Mouse (Mus musculus) lung, embryonic 15.5 days (tissue): Measurements from ENCODE around the gene Gfod2. TPM values are rescaled to one million over a fixed set of nuclear protein-coding genes. Genes with fewer than 3 reads are reported as not detected.
A peak's percentile ranks its signal among the peaks of the same experiment; 100 is the strongest.

Experiments
- ATAC-seq: fragments of 200-750 bp; cut with Nextera tagmentation; 2 replicates; pipeline ENCODE4 v1.8.0; 2017; ENCODE audit warnings: moderate number of reproducible peaks, borderline replicate concordance; ENCODE audit not compliant: low FRiP score, low TSS enrichment; ENCODE audit errors: extremely low read depth
- H3K27ac ChIP-seq: fragments of 300-500 bp; sonication (generic); 2 replicates; pipeline ENCODE4 v1.5.1; 2015; ENCODE audit warnings: moderate library complexity, mild to moderate bottlenecking, inconsistent platforms
- H3K27me3 ChIP-seq: fragments of 300-500 bp; sonication (generic); 2 replicates; pipeline ENCODE4 v1.6.1; 2015; ENCODE audit warnings: inconsistent platforms
- H3K36me3 ChIP-seq: fragments of 300-500 bp; sonication (generic); 2 replicates; pipeline ENCODE4 v1.6.1; 2015; ENCODE audit warnings: inconsistent platforms
- H3K4me1 ChIP-seq: fragments of 300-500 bp; sonication (generic); 2 replicates; pipeline ENCODE4 v1.6.1; 2015; ENCODE audit warnings: inconsistent platforms
- H3K4me2 ChIP-seq: fragments of 300-500 bp; sonication (generic); 2 replicates; pipeline ENCODE4 v1.6.1; 2015; ENCODE audit warnings: inconsistent platforms, mild to moderate bottlenecking, moderate library complexity
- H3K4me3 ChIP-seq: fragments of 300-500 bp; sonication (generic); 2 replicates; pipeline ENCODE4 v1.5.1; 2015; ENCODE audit warnings: mild to moderate bottlenecking, inconsistent platforms
- H3K9ac ChIP-seq: fragments of 300-500 bp; sonication (generic); 2 replicates; pipeline ENCODE4 v1.6.1; 2015; ENCODE audit warnings: inconsistent platforms
- H3K9me3 ChIP-seq: fragments of 300-500 bp; sonication (generic); 2 replicates; pipeline ENCODE4 v1.6.1; 2016; ENCODE audit warnings: inconsistent platforms
- WGBS: fragments of 180-500 bp; shearing (Covaris S2); methylation state at CpG from one replicate; pipeline ENCODE4 v1.1.7; 2015; 5-methylcytosine and 5-hydroxymethylcytosine counted together
- polyA plus RNA-seq: library from polyadenylated mRNA; unstranded; fragments of >200 nt; fragmentation: Nextera tagmentation; extraction: Ambion mirVana; gene quantifications from 2 replicates; pipeline ENCODE4 v1.2.1, GENCODE M21; 2015

Gfod2 gene
- polyA plus RNA-seq, 1 experiment from 2014 or later, result 23.5 TPM

DNA sequence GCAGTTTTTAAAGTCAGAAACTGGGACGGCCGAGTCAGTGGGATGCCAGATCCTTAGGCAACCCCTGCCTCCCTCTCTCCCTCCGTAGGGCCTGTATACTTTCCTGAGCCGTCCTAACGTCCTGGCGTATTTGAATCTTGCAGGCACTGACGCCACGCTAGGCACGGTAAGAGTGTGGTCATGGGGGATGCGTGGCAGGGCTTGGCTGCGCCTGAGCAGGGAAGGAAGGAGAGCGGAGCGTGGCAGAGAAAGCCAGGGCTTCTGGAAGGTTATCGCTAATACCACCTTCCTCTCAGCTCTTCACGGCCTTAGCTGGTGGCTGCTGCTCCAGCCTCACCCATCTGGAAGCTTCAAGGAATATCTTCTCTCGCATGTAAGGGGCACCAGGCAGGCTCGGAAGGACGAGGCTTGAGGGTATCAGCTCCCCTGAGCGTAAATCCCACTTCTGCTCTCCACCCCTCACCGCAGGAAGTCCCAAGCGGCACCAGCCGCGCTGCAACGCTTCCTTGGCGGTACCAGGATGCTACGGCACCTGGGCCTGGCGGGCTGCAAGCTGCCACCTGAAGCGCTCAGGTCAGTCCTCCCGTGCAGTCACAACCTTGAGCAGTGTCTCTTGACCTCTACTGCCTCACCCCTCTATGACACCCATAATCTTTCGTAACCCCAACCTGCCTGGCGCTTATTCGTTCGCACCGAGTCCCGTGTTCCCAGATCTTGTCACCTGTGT lies 69.0 kb downstream of the Gfod2 start:
- H3K9ac ChIP-seq, result no peak overlapping the region
- H3K27ac ChIP-seq, result no peak overlapping the region
- no peak overlapping the region for H3K4me2 ChIP-seq
- H3K27me3 ChIP-seq, result no peaks in the 10 kb centered on the region; the same call in 1 of the 2 replicates
- no peak for ATAC-seq
- whole genome bisulfite sequencing, result 54% methylated on average over 35 of the region's 35 CpGs
- H3K4me1 ChIP-seq, result peaks cover 14% of the 10 kb centered on the region
- no peak overlapping the region for H3K4me3 ChIP-seq
- H3K9me3 ChIP-seq, result no peaks in the 10 kb centered on the region
- peaks cover 1% of the 10 kb centered on the region; the same call in 1 of the 2 replicates for H3K36me3 ChIP-seq

- H3K4me1 ChIP-seq, result 0 out of 2 replicates have a peak, but pooled peaks cover 3% of the 10 kb centered on the region
- WGBS, result 52% methylated on average over 14 of the region's 14 CpGs
- H3K4me3 ChIP-seq, result no peak overlapping the region
- no peaks in the 10 kb centered on the region for H3K9me3 ChIP-seq
- H3K27me3 ChIP-seq, result no peaks in the 10 kb centered on the region
- no peak overlapping the region; the same call in 1 of the 2 replicates for H3K9ac ChIP-seq
- H3K27ac ChIP-seq, result no peak overlapping the region
- no peak for ATAC-seq
- H3K4me2 ChIP-seq, result no peak overlapping the region
- H3K36me3 ChIP-seq, result peaks cover 12% of the 10 kb centered on the region
Observed at GRCm38 (mm10) chr8:105688242-105688752, 70.2 kb downstream of the Gfod2 start.

DNA sequence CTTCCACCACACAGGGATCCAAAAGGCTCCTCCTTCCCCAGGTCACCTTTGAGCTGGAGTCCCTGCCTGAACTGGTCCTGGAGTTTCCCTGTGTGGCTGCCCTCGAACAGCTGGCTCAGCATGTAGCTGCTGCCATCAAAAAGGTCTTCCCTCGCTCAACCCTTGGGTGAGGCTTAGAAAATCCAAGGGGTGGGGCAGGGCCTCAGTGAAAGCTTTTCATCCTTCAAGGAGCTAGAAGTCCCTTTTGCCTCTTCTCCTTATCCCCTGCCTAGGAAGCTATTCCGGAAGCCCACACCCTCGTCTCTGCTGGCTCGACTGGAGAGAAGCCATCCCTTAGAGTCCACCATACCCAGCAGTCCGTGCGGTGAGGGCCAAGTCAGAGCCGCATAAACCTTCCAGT lies 71.0 kb downstream of the Gfod2 start:
- Histone ChIP-seq H3K27me3 (no peaks in the 10 kb centered on the region), H3K4me3 (no peak overlapping the region), H3K4me1 (0 out of 2 replicates have a peak, but pooled peaks cover 3% of the 10 kb centered on the region), H3K36me3 (peaks cover 20% of the 10 kb centered on the region), H3K4me2 (no peak overlapping the region), H3K9me3 (no peaks in the 10 kb centered on the region), H3K9ac (no peak overlapping the region), H3K27ac (no peak overlapping the region)
- ATAC-seq, result no peak
- WGBS, result 57% methylated on average over 8 of the region's 8 CpGs

GRCm38 (mm10) chr8:105686551-105686950 lies 71.9 kb downstream of the Gfod2 start:
- ATAC-seq, result no peak
- Histone ChIP-seq H3K4me3 (no peak overlapping the region), H3K4me2 (no peak overlapping the region), H3K27ac (no peak overlapping the region), H3K9me3 (no peaks in the 10 kb centered on the region), H3K9ac (no peak overlapping the region), H3K4me1 (0 out of 2 replicates have a peak, but pooled peaks cover 3% of the 10 kb centered on the region), H3K27me3 (no peaks in the 10 kb centered on the region), H3K36me3 (peaks cover 29% of the 10 kb centered on the region)
- WGBS, result 63% methylated on average over 6 of the region's 6 CpGs

- 8% methylated on average over 25 of the region's 26 CpGs for WGBS
- Histone ChIP-seq H3K4me3 (0 out of 2 replicates have a peak within 1 kb of the TSS, but pooled peaks have one; percentile 2), H3K27ac (no peak within 1 kb of the TSS), H3K9me3 (no peaks in the 10 kb centered on the region), H3K4me1 (0 out of 2 replicates have a peak, but pooled peaks cover 3% of the 10 kb centered on the region), H3K36me3 (peaks cover 36% of the 10 kb centered on the region), H3K4me2 (peak within 1 kb of the TSS; percentile 44), H3K9ac (no peak within 1 kb of the TSS), H3K27me3 (no peaks in the 10 kb centered on the region)
- ATAC-seq, result peak; percentile 44; the same call in 1 of the 2 replicates
Observed at GRCm38 (mm10) chr8:105685796-105686308, 72.6 kb downstream of the Gfod2 start, which contains the start of gene Carmil2. TSS of gene Carmil2 (plus strand) at chr8:105686274.

- ATAC-seq, result no peak
- Histone ChIP-seq H3K4me3 (no peak overlapping the region), H3K27ac (no peak overlapping the region), H3K36me3 (peaks cover 41% of the 10 kb centered on the region), H3K9ac (no peak overlapping the region), H3K9me3 (no peaks in the 10 kb centered on the region), H3K4me1 (0 out of 2 replicates have a peak, but pooled peaks cover 3% of the 10 kb centered on the region), H3K27me3 (no peaks in the 10 kb centered on the region), H3K4me2 (peak overlapping the region; percentile 44)
- whole genome bisulfite sequencing, result 70% methylated on average over 7 of the region's 7 CpGs
Observed at GRCm38 (mm10) chr8:105685325-105685724, 73.1 kb downstream of the Gfod2 start.

DNA sequence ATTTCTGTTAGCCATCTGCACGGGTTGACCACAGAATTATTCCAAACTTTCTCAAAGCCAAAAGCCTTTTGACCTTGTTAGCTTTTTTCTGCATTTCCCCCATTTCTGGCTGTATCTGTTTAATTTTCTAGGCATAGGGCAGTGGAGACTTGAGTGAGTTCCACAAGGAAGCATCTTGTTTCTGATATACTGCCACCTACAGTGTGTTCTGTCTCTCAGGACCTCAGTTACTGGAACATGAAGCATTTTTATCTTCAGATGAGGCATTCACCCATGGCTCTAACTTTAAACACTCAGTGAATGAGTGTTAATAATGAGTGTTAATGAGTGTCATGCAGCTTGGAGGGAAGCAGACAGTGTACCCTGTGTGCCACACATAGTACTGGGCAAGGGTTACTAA lies 80.6 kb downstream of the Gfod2 start:
- H3K4me1 ChIP-seq, result no peaks in the 10 kb centered on the region
- H3K27me3 ChIP-seq, result no peaks in the 10 kb centered on the region
- H3K36me3 ChIP-seq, result peaks cover 92% of the 10 kb centered on the region
- no peak overlapping the region for H3K27ac ChIP-seq
- H3K4me2 ChIP-seq, result no peak overlapping the region
- no peak overlapping the region for H3K9ac ChIP-seq
- H3K4me3 ChIP-seq, result no peak overlapping the region
- H3K9me3 ChIP-seq, result no peaks in the 10 kb centered on the region
- WGBS, result 82% methylated on average over 1 of the region's 1 CpGs
- ATAC-seq, result no peak

Other genes with a start within 250 kb of the Gfod2 start
- 2.6 and 2.8 TPM in 2 replicates for gene Hsd11b2, start 239.9 kb downstream of the Gfod2 start, polyA plus RNA-seq
- gene Atp6v0d1, start 192.6 kb downstream of the Gfod2 start, polyA plus RNA-seq, result 80.8 and 82.1 TPM in 2 replicates
- 30.6 and 34.1 TPM in 2 replicates for gene Ripor1, start 153.4 kb downstream of the Gfod2 start, polyA plus RNA-seq
- 131 and 140 TPM in 2 replicates for gene Ctcf, start 122.1 kb downstream of the Gfod2 start, polyA plus RNA-seq
- 0.69 and 0.79 TPM in 2 replicates for gene Agrp, start 121.3 kb downstream of the Gfod2 start, polyA plus RNA-seq
- gene Carmil2, start 72.4 kb downstream of the Gfod2 start, polyA plus RNA-seq, result 0.77 and 1.4 TPM in 2 replicates
- gene Acd, start 57.6 kb downstream of the Gfod2 start, polyA plus RNA-seq, result 61.7 and 66.5 TPM in 2 replicates
- gene Pard6a, start 57.5 kb downstream of the Gfod2 start, polyA plus RNA-seq, result 16.3 and 17.6 TPM in 2 replicates
- gene 4933405L10Rik, start 51.0 kb downstream of the Gfod2 start, polyA plus RNA-seq, result 0.17 TPM in 1 of 2 replicates, not detected in the other
- 27.3 and 28.9 TPM in 2 replicates for gene Enkd1, start 50.5 kb downstream of the Gfod2 start, polyA plus RNA-seq
- 9.9 and 12.0 TPM in 2 replicates for gene Ranbp10, start 68.7 kb upstream of the Gfod2 start, polyA plus RNA-seq
- 1.3 and 1.5 TPM in 2 replicates for gene Tsnaxip1, start 69.1 kb upstream of the Gfod2 start, polyA plus RNA-seq
- 45.2 and 45.4 TPM in 2 replicates for gene Cenpt, start 94.6 kb upstream of the Gfod2 start, polyA plus RNA-seq
- gene Thap11, start 96.5 kb upstream of the Gfod2 start, polyA plus RNA-seq, result 67.9 and 68.2 TPM in 2 replicates
- gene Nutf2, start 101.9 kb upstream of the Gfod2 start, polyA plus RNA-seq, result 231 and 277 TPM in 2 replicates
- 46.5 and 50.6 TPM in 2 replicates for gene Edc4, start 122.2 kb upstream of the Gfod2 start, polyA plus RNA-seq
- 0.77 and 0.93 TPM in 2 replicates for gene Nrn1l, start 134.9 kb upstream of the Gfod2 start, polyA plus RNA-seq
- 32.0 and 33.0 TPM in 2 replicates for gene Pskh1, start 141.8 kb upstream of the Gfod2 start, polyA plus RNA-seq
- 0.86 and 1.0 TPM in 2 replicates for gene Ctrl, start 175.2 kb upstream of the Gfod2 start, polyA plus RNA-seq
- 43.9 and 51.7 TPM in 2 replicates for gene Psmb10, start 179.8 kb upstream of the Gfod2 start, polyA plus RNA-seq
- 1.2 and 1.9 TPM in 2 replicates for gene Lcat, start 184.7 kb upstream of the Gfod2 start, polyA plus RNA-seq
- 37.1 and 37.7 TPM in 2 replicates for gene Slc12a4, start 207.4 kb upstream of the Gfod2 start, polyA plus RNA-seq
- gene Dpep3, start 220.8 kb upstream of the Gfod2 start, polyA plus RNA-seq, result not detected in 2 replicates
- gene Dus2, start 232.7 kb upstream of the Gfod2 start, polyA plus RNA-seq, result 19.9 and 20.9 TPM in 2 replicates
- 0.24 TPM in 1 of 2 replicates, not detected in the other for gene Dpep2nb, start 247.3 kb upstream of the Gfod2 start, polyA plus RNA-seq